Mouse (Mus musculus): ENCODE measurements around the gene 2410015M20Rik. TPM values are rescaled to one million over a fixed set of nuclear protein-coding genes. Genes with fewer than 3 reads are reported as not detected.
"Not testable (repeated sequence)": the region's sequence is repeated elsewhere in the genome, so short reads cannot be mapped to it uniquely, and the experiment has no call there.

Gene 2410015M20Rik
- polyA plus RNA-seq, 1 experiment from 2014 or later: 220 TPM

GRCm38 (mm10) chr17:56626754-56627470, 17.3 kb upstream of the 2410015M20Rik start, which contains the start of gene Lonp1:
Gene Lonp1, minus strand, starts transcription at chr17:56626887.
- H3K4me3 ChIP-seq: peak within 1 kb of the TSS; percentile 98
- no peaks in the 10 kb centered on the region for H3K9me3 ChIP-seq
- under 1% methylated on average over 51 of the region's 51 CpGs for WGBS
- peak within 1 kb of the TSS; percentile 93 for H3K27ac ChIP-seq
- H3K4me1 ChIP-seq (replicated peaks): peaks cover 29% of the 10 kb centered on the region
- peak; percentile 99 for DNase-seq (ENCODE audit: low spot score)
- no peaks in the 10 kb centered on the region for H3K27me3 ChIP-seq (ENCODE audit: insufficient read depth, poor library complexity, severe bottlenecking)
- H3K36me3 ChIP-seq: peaks cover 33% of the 10 kb centered on the region

DNA sequence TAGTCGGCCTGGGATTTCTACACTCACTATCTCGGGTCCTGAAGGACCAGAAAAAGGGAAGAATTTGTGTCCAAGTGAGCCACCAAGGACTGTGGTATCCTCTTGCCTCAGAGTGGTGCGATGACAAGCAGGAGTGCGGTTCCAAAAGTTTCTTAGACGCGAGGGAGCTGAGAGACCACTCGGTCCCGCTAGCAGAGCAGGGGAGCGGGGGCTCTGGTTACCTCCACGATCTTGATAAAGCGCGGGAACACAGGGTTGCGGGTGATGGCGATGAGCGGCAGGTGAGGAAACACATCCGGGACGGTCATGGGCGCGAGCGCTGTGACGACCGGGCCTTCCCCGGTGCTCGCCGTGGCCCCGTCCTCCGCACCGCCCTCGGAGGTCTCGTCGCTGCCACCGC, 16.7 kb upstream of the 2410015M20Rik start:
- peak overlapping the region; percentile 93 for H3K27ac ChIP-seq
- peak overlapping the region; percentile 98 for H3K4me3 ChIP-seq
- WGBS: under 1% methylated on average over 32 of the region's 32 CpGs
- H3K27me3 ChIP-seq (ENCODE audit: insufficient read depth, poor library complexity, severe bottlenecking): no peaks in the 10 kb centered on the region
- H3K36me3 ChIP-seq: peaks cover 39% of the 10 kb centered on the region
- H3K4me1 ChIP-seq (replicated peaks): peaks cover 29% of the 10 kb centered on the region
- no peaks in the 10 kb centered on the region for H3K9me3 ChIP-seq
- DNase-seq (ENCODE audit: low spot score): no peak

- peak overlapping the region; percentile 98 for H3K4me3 ChIP-seq
- no peak for DNase-seq (ENCODE audit: low spot score)
- 89% methylated on average over 3 of the region's 3 CpGs for WGBS
Observed at GRCm38 (mm10) chr17:56625495-56625894, 15.9 kb upstream of the 2410015M20Rik start.

GRCm38 (mm10) chr17:56617628-56618027, 8.1 kb upstream of the 2410015M20Rik start:
- Histone ChIP-seq H3K9me3 (no peaks in the 10 kb centered on the region), H3K27me3 (ENCODE audit: insufficient read depth, poor library complexity, severe bottlenecking) (no peaks in the 10 kb centered on the region), H3K4me1 (replicated peaks) (peaks cover 27% of the 10 kb centered on the region), H3K27ac (no peak overlapping the region), H3K36me3 (peaks cover 88% of the 10 kb centered on the region), H3K4me3 (peak overlapping the region; percentile 6; the same call in 1 of the 2 replicates)
- no peak for DNase-seq (ENCODE audit: low spot score)
- 95% methylated on average over 8 of the region's 8 CpGs for WGBS

More at GRCm38 (mm10) chr17:56625495-56625894, 15.9 kb upstream of the 2410015M20Rik start:
- Histone ChIP-seq H3K4me1 (replicated peaks) (peaks cover 29% of the 10 kb centered on the region), H3K9me3 (no peaks in the 10 kb centered on the region), H3K27ac (no peak overlapping the region), H3K27me3 (ENCODE audit: insufficient read depth, poor library complexity, severe bottlenecking) (no peaks in the 10 kb centered on the region), H3K36me3 (peaks cover 47% of the 10 kb centered on the region)

- no peaks in the 10 kb centered on the region for H3K9me3 ChIP-seq
- WGBS: 88% methylated on average over 3 of the region's 3 CpGs
- H3K4me3 ChIP-seq: no peak overlapping the region
- no peaks in the 10 kb centered on the region for H3K27me3 ChIP-seq (ENCODE audit: insufficient read depth, poor library complexity, severe bottlenecking)
- peaks cover 36% of the 10 kb centered on the region for H3K4me1 ChIP-seq (replicated peaks)
- no peak for DNase-seq (ENCODE audit: low spot score)
- no peak overlapping the region for H3K27ac ChIP-seq
- H3K36me3 ChIP-seq: peaks cover 79% of the 10 kb centered on the region
Observed at GRCm38 (mm10) chr17:56616725-56617124, 7.2 kb upstream of the 2410015M20Rik start.

GRCm38 (mm10) chr17:56615792-56616191, 6.2 kb upstream of the 2410015M20Rik start:
- Histone ChIP-seq H3K4me1 (replicated peaks) (peaks cover 45% of the 10 kb centered on the region), H3K36me3 (peaks cover 70% of the 10 kb centered on the region), H3K27ac (no peak overlapping the region), H3K27me3 (ENCODE audit: insufficient read depth, poor library complexity, severe bottlenecking) (no peaks in the 10 kb centered on the region), H3K4me3 (peak overlapping the region; percentile 87), H3K9me3 (no peaks in the 10 kb centered on the region)
- no peak for DNase-seq (ENCODE audit: low spot score)
- WGBS: 91% methylated on average over 4 of the region's 4 CpGs

GRCm38 (mm10) chr17:56615136-56615784, 5.7 kb upstream of the 2410015M20Rik start:
- Histone ChIP-seq H3K4me1 (replicated peaks) (peaks cover 51% of the 10 kb centered on the region), H3K9me3 (no peaks in the 10 kb centered on the region), H3K27me3 (ENCODE audit: insufficient read depth, poor library complexity, severe bottlenecking) (no peaks in the 10 kb centered on the region), H3K27ac (no peak overlapping the region), H3K4me3 (peak overlapping the region; percentile 87), H3K36me3 (peaks cover 64% of the 10 kb centered on the region)
- WGBS: 93% methylated on average over 11 of the region's 11 CpGs
- no peak for DNase-seq (ENCODE audit: low spot score)

DNA sequence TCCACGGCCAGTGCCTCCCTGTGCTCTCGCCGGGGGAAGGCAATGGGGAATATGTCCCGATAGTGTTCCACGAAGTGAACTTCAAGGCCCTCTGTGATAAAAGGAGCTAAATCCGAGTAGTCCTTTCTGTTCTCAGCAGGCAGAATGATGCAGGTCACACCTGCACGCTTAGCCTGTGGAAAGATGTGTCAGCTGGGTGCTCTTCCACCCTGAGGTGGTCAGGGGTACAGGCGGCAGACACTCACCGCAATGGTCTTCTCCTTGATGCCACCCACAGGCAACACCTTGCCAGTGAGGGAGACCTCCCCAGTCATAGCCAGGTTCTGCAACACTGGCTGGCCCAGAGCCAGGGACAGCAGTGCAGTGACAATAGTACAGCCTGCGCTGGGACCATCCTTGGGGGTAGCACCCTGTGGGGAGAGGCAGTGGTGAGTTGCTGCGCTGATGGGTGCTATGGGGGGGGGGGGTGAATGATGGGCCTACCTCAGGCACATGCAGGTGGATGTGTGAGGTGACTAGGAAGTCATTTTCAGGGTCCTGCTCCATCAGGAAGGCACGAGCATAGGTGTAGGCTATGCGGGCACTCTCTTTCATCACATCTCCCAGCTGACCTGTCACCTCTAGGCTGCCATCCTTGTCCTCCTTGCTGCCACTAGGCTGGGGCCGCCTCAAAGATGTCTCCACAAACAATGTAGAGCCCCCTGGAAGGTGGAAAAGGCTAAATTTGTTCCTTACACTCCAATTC, 5.0 kb upstream of the 2410015M20Rik start:
- no peaks in the 10 kb centered on the region for H3K9me3 ChIP-seq
- no peaks in the 10 kb centered on the region for H3K27me3 ChIP-seq (ENCODE audit: insufficient read depth, poor library complexity, severe bottlenecking)
- 36% methylated on average over 14 of the region's 14 CpGs for WGBS
- H3K4me1 ChIP-seq (replicated peaks): peaks cover 57% of the 10 kb centered on the region
- peaks cover 57% of the 10 kb centered on the region for H3K36me3 ChIP-seq
- H3K27ac ChIP-seq: peak overlapping the region; percentile 95
- peak overlapping the region; percentile 87 for H3K4me3 ChIP-seq
- DNase-seq (ENCODE audit: low spot score): no peak

- WGBS: 1% methylated on average over 26 of the region's 26 CpGs
- Histone ChIP-seq H3K4me1 (replicated peaks) (peaks cover 62% of the 10 kb centered on the region), H3K27ac (peak overlapping the region; percentile 95), H3K4me3 (peak overlapping the region; percentile 87), H3K36me3 (peaks cover 51% of the 10 kb centered on the region)
- not testable (repeated sequence) for H3K27me3 ChIP-seq (ENCODE audit: insufficient read depth, poor library complexity, severe bottlenecking); H3K9me3 ChIP-seq
- peak; percentile 40 for DNase-seq (ENCODE audit: low spot score)
Observed at GRCm38 (mm10) chr17:56613893-56614292, 4.3 kb upstream of the 2410015M20Rik start.

DNA sequence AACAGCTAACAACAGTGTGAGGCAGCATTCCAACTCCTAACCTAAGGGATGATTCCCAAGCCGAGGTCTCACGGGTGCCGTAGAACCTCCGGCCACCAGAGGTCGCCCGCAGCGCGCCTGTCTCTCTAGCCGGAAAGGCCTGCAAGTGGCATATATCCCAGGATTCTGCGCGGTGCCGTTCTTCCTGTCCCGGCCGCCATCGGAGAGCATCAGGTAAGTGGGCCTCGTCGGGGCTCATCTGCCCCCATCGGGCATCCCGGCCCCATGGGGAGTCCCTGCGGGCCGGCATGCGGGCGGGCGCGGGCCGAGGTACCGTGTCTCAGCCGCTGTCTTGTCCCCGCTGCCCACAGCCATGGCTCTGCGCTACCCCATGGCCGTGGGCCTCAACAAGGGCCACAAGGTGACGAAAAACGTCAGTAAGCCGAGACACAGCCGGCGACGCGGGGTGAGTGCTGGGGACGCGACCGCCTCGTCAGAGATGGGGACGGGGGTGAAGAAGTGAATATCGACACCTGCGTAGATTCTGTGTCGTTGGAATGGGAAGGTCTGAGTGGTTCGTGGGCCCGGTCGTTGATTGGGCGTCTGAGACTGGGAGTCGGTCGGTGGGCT, 3.8 kb upstream of the 2410015M20Rik start, which contains the start of gene Rpl36:
TSS of gene Rpl36 (plus strand) at position 181 of the 609 bp plus-strand sequence.
- Histone ChIP-seq H3K4me1 (replicated peaks) (peaks cover 67% of the 10 kb centered on the region), H3K27me3 (ENCODE audit: insufficient read depth, poor library complexity, severe bottlenecking) (no peaks in the 10 kb centered on the region)
- under 1% methylated on average over 52 of the region's 52 CpGs for WGBS

GRCm38 (mm10) chr17:56612565-56612939, 3.0 kb upstream of the 2410015M20Rik start:
- 77% methylated on average over 10 of the region's 10 CpGs for WGBS
- H3K27ac ChIP-seq; DNase-seq (ENCODE audit: low spot score); H3K27me3 ChIP-seq (ENCODE audit: insufficient read depth, poor library complexity, severe bottlenecking); H3K9me3 ChIP-seq: not testable (repeated sequence)
- Histone ChIP-seq H3K36me3 (peaks cover 43% of the 10 kb centered on the region), H3K4me3 (peak overlapping the region; percentile 40; the same call in 1 of the 2 replicates), H3K4me1 (replicated peaks) (peaks cover 70% of the 10 kb centered on the region)

More for the DNA sequence above, 3.8 kb upstream of the 2410015M20Rik start, which contains the start of gene Rpl36:
- H3K36me3 ChIP-seq: peaks cover 45% of the 10 kb centered on the region
- peak; percentile 95 for DNase-seq (ENCODE audit: low spot score)
- H3K27ac ChIP-seq: peak within 1 kb of the TSS; percentile 95
- no peaks in the 10 kb centered on the region for H3K9me3 ChIP-seq
- H3K4me3 ChIP-seq: peak within 1 kb of the TSS; percentile 87

GRCm38 (mm10) chr17:56611861-56612564, 2.4 kb upstream of the 2410015M20Rik start:
- 16% methylated on average over 14 of the region's 14 CpGs for WGBS
- DNase-seq (ENCODE audit: low spot score): peak; percentile 64
- Histone ChIP-seq H3K9me3 (no peaks in the 10 kb centered on the region), H3K27ac (peak overlapping the region; percentile 60), H3K36me3 (peaks cover 43% of the 10 kb centered on the region), H3K4me1 (replicated peaks) (peaks cover 69% of the 10 kb centered on the region), H3K4me3 (peak overlapping the region; percentile 40), H3K27me3 (ENCODE audit: insufficient read depth, poor library complexity, severe bottlenecking) (no peaks in the 10 kb centered on the region)

Measured in hindbrain, embryonic 10.5 days (tissue).